Mouse (Mus musculus): ENCODE results near the gene Megf11.
"Not testable (repeated sequence)": the region's sequence is repeated elsewhere in the genome, so short reads cannot be mapped to it uniquely, and the experiment has no call there.

The Megf11 gene

DNA sequence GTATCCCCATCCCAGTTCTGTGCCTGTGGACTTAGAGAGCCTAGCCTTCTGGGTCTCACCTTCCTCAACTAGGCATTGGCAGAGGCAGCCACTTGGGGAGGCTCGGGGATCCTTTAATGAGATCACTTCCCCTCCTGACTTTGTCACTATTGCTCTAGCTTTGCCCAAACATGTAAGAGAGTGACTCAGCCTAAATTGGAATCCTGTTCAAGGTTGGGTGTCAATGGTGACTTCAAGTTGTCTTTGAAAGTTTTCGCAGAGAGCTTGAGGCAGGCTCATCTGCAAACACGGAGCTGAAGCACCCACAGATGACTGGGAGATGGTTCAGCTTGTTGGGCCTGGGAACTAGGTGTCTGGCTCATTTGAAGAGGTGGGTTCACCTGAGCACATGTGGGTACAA lies 85.9 kb downstream of the Megf11 start:
- no peak for DNase-seq

- no peak for DNase-seq
Observed at GRCm38 (mm10) chr9:64472165-64472564, 86.7 kb downstream of the Megf11 start.

DNA sequence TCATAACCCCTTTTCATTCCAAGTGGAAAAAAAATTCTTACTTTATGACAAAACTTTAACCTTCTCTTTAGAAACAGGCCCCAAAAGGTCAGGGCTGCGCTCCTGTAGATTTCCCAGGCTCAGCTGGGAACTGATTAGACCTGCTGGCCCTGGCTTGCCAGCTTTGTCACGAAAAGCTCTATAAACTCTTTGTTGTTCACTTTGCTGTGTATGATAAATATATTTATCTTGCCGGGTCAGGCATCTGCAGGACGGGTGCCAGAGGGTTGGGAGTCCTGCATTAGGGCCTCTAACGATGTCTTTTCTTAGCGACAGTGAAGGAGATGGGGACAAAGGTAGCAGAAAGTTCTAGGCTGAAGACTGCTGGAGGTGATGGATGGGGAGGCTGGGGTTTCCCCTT lies 87.3 kb downstream of the Megf11 start:
- DNase-seq = no peak

DNA sequence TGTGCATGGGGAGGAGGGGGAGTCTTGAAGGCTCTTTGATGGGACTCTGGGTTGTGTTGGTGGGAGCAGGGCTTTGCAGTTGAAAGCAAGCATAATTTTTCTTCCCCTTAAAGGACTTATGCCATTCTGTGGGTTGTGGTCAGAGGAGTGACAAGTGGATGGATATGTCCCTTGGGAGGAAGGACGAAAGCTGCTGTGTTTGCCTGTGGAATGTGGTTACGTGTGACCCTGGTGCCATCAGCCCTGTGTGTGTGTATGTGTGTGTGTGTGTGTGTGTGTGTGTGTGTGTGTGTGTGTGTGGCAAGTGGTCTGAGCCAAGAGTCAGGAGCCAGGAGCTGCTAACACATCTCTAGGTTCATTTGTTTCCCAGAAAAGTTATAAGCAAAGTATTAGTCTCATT lies 87.7 kb downstream of the Megf11 start:
- DNase-seq = peak; percentile 37

- no peak for DNase-seq
Observed at GRCm38 (mm10) chr9:64473695-64474094, 88.3 kb downstream of the Megf11 start.

GRCm38 (mm10) chr9:64474142-64474541 lies 88.7 kb downstream of the Megf11 start:
- DNase-seq = no peak

- no peak for DNase-seq
Observed at GRCm38 (mm10) chr9:64475942-64476341, 90.5 kb downstream of the Megf11 start.

DNA sequence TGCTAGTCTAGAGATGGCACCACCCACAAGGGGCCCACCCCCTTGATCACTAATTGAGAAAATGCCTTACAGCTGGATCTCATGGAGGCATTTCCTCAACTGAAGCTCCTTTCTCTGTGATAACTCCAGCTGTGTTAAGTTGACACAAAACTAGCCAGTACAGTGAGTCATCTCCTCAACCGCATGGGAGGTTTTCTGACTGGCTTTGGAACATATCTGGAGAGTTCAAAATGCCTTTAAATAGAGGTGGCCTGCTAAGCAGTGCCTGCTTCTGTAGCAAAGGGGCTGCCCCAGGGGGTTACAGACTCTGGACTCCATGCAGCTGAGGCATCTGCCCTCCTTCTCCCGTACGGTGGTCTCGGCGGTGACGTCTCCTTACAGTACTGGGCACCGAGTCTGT lies 92.0 kb downstream of the Megf11 start:
- not testable (repeated sequence) for DNase-seq

GRCm38 (mm10) chr9:64482126-64482525 lies 96.7 kb downstream of the Megf11 start:
- no peak for DNase-seq

DNA sequence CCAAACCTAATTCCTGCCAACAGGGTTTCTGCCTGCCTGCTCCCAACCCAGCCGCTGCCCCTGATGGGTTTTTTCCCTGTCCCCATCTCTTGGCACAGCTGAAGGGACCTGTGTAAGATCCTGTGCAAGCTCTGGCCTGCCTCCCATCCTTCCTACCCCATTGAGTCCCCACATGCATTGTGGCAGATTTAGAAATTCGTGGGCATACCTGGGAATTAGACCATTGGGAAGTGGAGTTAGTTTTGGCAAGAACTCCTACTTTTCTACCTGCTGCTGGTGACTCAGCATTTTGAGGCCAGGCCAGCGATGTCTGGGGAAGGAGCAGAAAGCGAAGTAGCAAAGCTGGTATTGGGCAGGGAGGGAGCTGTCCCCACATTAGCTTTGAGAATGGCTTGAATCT lies 102.0 kb downstream of the Megf11 start:
- DNase-seq = no peak

DNA sequence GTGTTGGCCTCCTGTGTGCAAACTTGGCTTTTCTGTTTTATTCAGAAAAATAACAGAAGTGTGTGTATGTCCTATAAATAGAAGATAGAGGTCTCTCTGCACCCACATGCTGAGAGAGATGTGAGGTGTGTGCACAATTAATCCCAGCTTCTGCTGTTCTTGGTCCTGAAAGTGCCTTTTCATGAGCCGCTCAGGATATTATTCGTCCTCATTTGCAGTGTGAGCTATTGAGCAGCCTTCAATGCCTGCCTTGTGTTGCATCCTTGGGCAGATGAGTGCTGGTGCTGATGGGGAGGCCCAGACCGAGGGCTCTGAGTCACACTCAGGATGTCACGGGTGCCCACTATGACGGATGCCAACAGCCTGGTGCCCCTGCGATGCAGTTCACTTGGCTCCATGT lies 109.2 kb downstream of the Megf11 start:
- DNase-seq = no peak

DNA sequence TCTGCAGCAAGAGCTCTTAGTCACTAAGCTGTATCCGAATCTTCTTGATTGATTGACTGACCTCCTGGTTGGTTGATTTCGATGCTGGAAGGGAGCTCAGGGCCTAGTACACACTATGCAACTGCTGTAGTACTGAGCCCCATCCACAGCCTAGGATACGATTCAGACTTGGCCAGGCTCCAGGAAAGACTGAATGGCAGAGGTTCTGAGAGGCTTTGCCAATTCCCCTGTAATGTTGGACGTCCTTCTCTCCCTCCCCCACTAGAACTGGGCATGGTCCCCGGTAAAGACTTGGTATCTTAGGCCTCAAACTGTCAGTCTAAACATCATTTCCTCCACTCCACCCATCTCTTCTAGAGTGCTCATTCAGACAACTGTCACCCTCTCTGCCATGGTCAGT lies 113.5 kb downstream of the Megf11 start:
- no peak for DNase-seq

DNA sequence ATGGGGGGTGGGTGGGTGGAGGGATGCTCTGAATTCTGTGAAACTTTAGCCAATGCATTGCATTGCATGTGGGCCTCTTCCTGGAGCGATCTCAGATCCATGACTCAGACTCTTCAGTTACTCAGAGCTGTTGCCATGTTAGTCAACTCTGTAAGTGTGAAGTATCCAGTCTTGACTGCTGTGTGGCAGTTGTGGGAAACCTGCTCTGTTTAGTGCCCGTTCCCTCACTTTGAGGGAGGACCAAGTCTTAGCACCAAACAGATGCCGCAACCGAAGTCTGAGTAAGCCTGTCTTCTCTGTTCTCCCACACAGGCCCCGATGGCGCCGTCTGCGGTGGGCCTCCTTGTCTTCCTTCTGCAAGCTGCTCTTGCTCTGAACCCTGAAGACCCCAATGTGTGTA lies 115.8 kb downstream of the Megf11 start:
- DNase-seq = no peak

- DNase-seq = no peak
Observed at GRCm38 (mm10) chr9:64503996-64504395, 118.6 kb downstream of the Megf11 start.

DNA sequence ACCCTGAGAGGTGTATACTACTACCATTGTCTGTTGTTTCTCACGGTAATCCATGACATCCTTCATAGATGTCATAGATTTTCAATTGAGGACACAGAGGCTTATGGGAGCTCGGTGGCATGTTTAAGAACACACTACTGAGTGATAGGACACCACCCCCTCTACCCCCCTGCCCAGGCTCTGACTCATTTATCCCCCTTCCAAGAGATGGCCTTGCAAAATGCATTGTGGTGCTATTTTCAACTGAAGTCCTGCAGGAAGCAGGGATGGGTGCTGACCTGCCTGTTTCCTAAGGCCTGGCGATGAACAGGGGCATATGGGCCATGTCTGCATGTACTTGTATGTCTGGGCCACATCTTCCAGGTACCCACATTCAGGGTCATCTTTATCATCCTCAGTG lies 119.0 kb downstream of the Megf11 start:
- no peak for DNase-seq

DNA sequence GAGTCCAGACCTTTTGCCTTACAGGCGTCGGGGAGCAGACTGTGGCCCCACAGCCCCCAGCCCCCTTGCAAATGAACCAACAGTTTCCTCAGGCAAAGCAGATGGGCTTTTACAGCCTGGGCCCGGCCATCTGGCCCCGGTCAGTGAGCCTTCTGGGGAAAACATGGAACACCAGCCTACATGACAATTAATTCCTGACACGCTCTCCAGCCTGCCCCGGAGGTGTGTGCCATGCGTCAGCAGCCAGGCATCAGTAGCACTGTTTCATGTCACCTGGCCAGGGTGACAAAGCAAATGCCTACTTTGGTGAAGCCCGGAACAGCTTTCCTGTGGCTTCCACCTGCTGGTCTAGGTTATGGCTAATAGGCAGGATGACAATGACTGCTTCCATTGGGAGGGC lies 119.5 kb downstream of the Megf11 start:
- peak; percentile 22 for DNase-seq

DNA sequence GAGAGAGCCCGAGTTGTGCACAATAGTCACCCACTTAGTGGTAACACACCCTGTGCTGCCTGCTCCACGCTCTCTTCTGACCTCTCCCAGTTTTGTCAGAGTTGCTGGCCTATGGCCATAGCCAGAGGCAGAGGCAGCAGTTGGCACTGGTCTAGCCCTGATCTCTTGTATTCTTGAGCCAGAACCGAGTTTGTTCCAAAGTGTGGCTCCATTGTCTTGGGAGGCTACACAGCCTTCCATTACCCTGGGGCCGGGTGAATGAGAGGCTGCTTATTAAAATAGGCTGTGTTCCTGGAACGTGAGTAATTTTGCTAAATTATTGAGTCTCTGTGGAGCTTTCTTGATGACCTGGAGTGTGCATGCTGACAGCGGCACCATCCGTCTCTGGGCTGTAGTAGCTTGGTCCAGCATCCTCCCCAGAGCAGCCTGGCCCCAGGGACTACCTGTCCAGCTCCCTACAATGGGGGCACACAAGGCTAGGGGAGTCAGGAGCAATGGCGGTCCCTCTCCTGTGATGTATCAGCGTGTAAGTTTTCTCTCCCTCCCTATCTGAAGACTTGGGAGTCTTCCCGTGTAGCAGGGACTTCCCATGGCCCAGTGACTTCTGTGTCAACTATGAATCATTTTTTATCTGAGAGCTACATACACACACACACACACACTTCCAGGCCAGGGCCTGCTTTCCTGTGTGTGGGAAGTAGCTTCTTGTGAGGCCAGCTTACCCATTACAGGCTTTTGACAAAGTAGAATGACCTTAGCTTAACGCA lies 121.2 kb downstream of the Megf11 start:
- no peak for DNase-seq

- no peak for DNase-seq
Observed at GRCm38 (mm10) chr9:64507207-64507517, 121.7 kb downstream of the Megf11 start.

DNA sequence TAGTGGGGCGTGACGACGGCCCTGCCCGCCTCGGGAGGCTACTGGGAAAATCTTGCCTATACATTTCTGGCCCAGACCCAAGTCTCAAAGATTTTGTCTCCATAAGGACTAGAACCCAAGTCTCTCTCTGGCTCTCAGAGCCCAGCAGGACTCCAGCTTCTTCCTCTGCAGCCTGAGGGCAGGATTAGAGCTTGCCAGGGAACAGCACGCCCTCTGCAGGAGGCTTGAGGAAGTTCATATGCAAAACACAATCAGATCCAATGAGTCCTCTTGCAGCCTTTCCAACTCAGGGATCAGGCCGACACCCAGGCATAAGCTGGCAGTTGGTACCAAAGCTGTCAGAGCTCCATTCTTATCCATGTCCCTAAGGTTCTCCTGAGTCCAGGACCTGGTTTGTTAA lies 122.6 kb downstream of the Megf11 start:
- DNase-seq = peak; percentile 42

DNA sequence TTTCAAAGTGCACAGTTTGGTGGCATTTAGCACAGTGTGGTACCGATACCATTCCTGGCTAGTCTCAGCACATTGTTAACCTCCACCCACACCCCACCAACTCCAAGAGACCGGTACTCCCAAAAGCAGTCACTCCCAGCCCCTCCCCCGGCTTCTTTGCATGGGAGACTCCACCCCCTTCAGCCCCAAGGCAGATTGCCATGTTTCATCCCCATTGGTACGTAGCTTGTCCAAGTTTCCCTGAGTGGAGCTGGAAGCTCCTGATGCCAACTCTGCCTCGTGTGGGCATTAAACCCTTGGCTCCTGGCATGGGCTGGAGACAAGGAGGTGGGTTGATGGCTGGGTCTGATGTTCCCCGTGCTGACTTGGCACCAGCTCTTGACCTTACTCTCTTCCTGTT lies 129.4 kb downstream of the Megf11 start:
- no peak for DNase-seq

DNA sequence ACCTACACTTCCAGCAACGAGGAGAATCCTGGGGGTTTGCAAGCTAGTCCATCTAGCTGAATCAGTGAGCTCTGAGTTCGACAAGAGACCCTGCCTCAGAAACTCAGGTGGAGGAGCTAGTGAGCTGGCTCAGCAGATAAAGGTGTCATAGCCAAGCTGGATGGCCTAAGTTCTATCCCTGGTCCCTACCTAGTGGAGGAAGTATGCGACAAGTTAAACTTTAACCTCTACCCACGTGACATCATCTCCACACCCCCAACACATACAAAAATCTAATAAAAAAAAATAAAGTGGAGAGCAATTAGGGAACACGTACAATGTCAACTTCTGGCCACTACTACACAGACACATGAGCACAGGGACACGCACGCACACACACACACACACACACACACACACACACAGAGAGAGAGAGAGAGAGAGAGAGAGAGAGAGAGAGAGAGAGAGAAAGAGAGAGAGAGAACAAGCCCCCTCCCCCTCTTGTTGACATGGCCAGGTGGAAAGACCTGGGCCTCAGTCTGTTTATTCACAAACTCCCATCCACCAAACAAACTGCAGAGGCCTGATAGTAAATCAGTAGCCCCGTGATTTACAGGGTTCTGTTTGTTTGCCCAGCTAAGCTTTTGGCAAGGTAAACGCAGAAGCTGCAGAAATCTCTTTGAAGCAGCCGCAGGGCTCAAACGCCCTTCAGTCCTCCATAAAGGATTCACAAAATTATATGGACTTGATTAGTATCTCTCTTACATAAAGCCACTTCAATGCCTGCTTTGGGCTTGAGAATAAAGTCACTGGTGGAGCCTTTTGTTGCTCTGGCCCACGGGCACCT lies 134.7 kb downstream of the Megf11 start:
- DNase-seq = no peak

DNA sequence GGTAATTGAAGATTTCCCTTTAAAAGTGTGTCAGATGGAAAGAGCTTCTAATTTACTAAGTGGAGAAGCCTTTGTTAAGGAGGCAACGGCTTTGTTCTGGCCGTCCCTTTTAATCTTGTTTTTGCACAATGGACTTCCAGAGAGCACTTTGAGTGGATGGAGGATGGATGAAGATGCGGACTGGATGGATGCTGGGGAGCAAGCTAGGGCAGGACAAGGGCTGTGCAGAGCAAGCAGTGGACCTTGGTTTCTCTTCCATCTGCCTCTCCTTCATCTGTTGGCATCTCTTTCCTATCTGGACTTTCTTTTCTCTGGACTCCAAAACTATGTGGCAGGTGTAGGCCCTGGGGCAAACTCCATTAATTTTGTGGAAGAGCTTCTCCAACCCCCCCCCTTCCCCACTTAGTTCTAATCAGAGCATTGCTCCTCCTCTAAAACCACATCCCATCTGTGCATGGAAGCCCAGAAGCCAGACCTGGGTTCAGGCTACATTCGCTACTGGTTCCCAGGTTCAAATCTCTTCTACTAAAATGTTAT lies 135.4 kb downstream of the Megf11 start:
- no peak for DNase-seq

GRCm38 (mm10) chr9:64523264-64524045 lies 138.0 kb downstream of the Megf11 start:
- DNase-seq = peak; percentile 22
